Mouse (Mus musculus) cortical plate, adult 2 months (tissue): ENCODE measurements at regions not wholly inside any gene's neighbourhood (a gene's known extent, or its start where the extent isn't known, plus 50 kb on each side); places are given as distances from the start of the nearest gene placed in this dataset.

Experiments
- H3K27ac ChIP-seq: fragments of 200-500 bp; 2 replicates; pipeline ENCODE4 v1.5.1; 2012; ENCODE audit warnings: low read length, control low read depth, inconsistent platforms; ENCODE audit not compliant: insufficient read depth
- H3K4me1 ChIP-seq: fragments of 200-500 bp; 2 replicates; pipeline ENCODE4 v1.6.1; 2011; ENCODE audit warnings: low read length; ENCODE audit not compliant: control insufficient read depth, insufficient read depth
- H3K4me3 ChIP-seq: fragments of 200-500 bp; 2 replicates; pipeline ENCODE4 v1.5.1; 2011; ENCODE audit warnings: mild to moderate bottlenecking, low read length, control low read depth; ENCODE audit not compliant: insufficient read depth
- CTCF ChIP-seq: fragments of 200-500 bp; IDR thresholded peaks from 2 replicates; pipeline ENCODE4 v1.5.1; 2011; ENCODE audit warnings: mild to moderate bottlenecking, control low read depth, low read length; ENCODE audit not compliant: insufficient read depth; ENCODE audit errors: extremely low read depth
- POLR2A ChIP-seq: fragments of 200-500 bp; IDR thresholded peaks from 2 replicates; pipeline ENCODE4 v1.6.1; 2011; ENCODE audit warnings: mild to moderate bottlenecking, low read length, control low read depth; ENCODE audit not compliant: insufficient read depth; ENCODE audit errors: extremely low read depth

GRCm38 (mm10) chr8:89185314-89185713 lies 141.4 kb upstream of the Sall1 start:
- Histone ChIP-seq H3K27ac (no peak overlapping the region), H3K4me1 (no peaks in the 10 kb centered on the region), H3K4me3 (no peak overlapping the region)
- TF ChIP-seq POLR2A (no peak), CTCF (no peak)

- H3K4me3 ChIP-seq: no peak overlapping the region
- no peak for TF ChIP-seq POLR2A
- TF ChIP-seq CTCF: no peak
- no peaks in the 10 kb centered on the region for H3K4me1 ChIP-seq
- no peak overlapping the region for H3K27ac ChIP-seq
These were observed 131.7 kb upstream of the Sall1 start for GRCm38 (mm10) chr8:89175631-89176030.

DNA sequence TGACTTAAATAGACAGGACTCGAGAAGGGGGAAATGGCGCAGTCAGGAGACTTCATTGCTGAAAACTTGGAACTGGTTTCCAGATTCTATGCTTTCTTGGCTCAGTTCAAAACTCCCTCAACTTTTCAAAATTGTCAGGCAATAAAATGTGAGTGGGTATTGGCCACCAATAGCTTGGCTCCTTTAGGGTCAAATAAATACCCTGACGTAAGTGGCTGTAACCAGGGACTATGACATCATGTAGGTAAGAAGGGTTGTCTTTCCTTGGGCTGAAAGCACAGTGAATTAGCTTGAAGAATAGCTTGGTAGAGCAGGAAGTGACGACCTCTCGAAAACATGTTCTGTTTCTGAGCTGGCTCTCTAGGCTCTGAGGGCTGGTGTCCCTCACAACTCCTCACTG lies 127.6 kb upstream of the Sall1 start:
- Histone ChIP-seq H3K27ac (no peak overlapping the region), H3K4me3 (no peak overlapping the region), H3K4me1 (no peaks in the 10 kb centered on the region)
- TF ChIP-seq CTCF: no peak
- no peak for TF ChIP-seq POLR2A

DNA sequence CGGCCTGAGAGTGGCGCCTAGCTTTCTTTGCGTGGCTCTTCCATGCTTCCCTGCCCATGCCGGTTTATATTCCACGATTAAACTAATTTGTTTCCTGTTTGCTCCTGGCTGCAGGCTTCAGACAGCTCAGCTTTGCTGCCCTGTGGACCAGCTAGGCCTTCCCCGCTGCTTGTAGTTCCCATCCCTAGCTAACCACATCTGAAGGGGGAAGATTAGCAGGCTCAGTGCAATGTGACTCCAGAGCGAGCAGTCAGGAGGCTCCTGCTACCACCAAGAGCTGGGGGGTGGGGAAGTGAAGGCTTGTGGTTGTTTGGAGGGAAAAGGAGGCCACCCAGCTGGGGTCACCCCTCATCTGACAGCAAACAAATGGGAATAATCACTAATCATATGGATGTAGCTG lies 125.5 kb upstream of the Sall1 start:
- no peak for TF ChIP-seq CTCF
- TF ChIP-seq POLR2A: no peak

GRCm38 (mm10) chr8:89167026-89167425 lies 123.1 kb upstream of the Sall1 start:
- Histone ChIP-seq H3K27ac (no peak overlapping the region), H3K4me1 (no peaks in the 10 kb centered on the region), H3K4me3 (no peak overlapping the region)
- TF ChIP-seq CTCF (no peak), POLR2A (no peak)

More for the DNA sequence above, 125.5 kb upstream of the Sall1 start:
- H3K4me1 ChIP-seq: no peaks in the 10 kb centered on the region
- no peak overlapping the region for H3K27ac ChIP-seq
- no peak overlapping the region for H3K4me3 ChIP-seq

GRCm38 (mm10) chr8:89156909-89157308 lies 112.9 kb upstream of the Sall1 start:
- Histone ChIP-seq H3K4me3 (no peak overlapping the region), H3K27ac (no peak overlapping the region), H3K4me1 (no peaks in the 10 kb centered on the region)
- TF ChIP-seq CTCF (no peak), POLR2A (no peak)

DNA sequence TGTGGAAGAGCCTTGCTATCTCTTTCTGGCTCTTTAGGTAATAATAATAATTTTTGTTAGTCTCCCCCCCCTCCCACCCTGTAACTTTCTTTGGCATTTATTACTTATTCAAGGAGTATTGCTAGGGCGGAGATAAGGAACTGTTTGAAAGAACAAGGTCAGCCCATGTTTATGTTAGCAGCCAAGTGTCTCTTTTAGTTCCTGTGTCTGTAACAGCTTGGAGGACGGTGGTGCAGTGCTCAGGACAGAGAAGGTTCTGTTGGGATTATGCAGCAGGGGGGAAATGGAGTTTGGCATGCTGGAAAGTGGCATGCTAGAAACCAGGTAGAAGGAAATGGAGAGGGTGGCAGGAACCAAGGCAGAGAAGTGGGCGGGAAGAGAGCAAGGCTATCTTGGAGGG lies 109.6 kb upstream of the Sall1 start:
- no peak overlapping the region for H3K27ac ChIP-seq

GRCm38 (mm10) chr8:89152867-89153595 lies 109.1 kb upstream of the Sall1 start:
- TF ChIP-seq CTCF (no peak), POLR2A (no peak)
- Histone ChIP-seq H3K4me3 (no peak overlapping the region), H3K27ac (no peak overlapping the region), H3K4me1 (no peaks in the 10 kb centered on the region)

More for the DNA sequence above, 109.6 kb upstream of the Sall1 start:
- H3K4me3 ChIP-seq: no peak overlapping the region
- H3K4me1 ChIP-seq: no peaks in the 10 kb centered on the region
- TF ChIP-seq CTCF (no peak), POLR2A (no peak)

- no peak for TF ChIP-seq POLR2A
- no peak for TF ChIP-seq CTCF
- no peak overlapping the region for H3K27ac ChIP-seq
- no peak overlapping the region for H3K4me3 ChIP-seq
- H3K4me1 ChIP-seq: no peaks in the 10 kb centered on the region
These were observed 108.4 kb upstream of the Sall1 start for GRCm38 (mm10) chr8:89152331-89152730.

- TF ChIP-seq POLR2A (no peak), CTCF (no peak)
- no peak overlapping the region for H3K4me3 ChIP-seq
- no peaks in the 10 kb centered on the region for H3K4me1 ChIP-seq
- no peak overlapping the region for H3K27ac ChIP-seq
These were observed 107.0 kb upstream of the Sall1 start for GRCm38 (mm10) chr8:89150952-89151351.
